Mouse (Mus musculus): Measurements from ENCODE around the gene Dcp1a.

Dcp1a gene

DNA sequence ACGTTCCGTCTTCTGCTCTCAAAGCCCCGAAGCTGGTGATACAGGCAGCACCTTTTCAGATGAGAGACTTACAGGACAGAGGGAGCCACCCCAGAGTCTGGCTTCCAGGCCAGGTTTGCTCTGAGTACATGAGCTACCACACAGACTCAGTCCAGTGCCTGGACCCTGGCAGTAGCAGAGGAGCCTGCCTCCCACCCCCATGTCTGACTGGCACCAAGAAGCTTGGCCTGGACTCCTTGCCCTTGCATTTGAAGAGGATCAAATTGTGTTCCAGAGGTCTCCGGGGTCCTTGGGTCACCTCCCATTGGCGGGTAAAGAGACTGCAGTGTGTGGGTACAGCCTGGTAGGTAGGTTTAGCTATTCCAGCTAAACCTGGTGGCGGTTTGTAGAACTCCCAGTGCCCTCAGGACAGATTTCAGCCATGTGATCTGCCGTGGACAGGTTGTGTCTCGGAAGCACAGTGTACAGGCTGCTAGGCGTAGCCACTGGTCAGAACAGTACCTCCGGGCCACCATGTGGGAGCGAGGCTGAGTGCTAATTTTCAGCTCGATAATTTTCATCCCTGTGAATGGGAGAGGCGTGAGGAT, 81.6 kb downstream of the Dcp1a start:
- DNase-seq (ENCODE audit: low spot score) = no peak

DNA sequence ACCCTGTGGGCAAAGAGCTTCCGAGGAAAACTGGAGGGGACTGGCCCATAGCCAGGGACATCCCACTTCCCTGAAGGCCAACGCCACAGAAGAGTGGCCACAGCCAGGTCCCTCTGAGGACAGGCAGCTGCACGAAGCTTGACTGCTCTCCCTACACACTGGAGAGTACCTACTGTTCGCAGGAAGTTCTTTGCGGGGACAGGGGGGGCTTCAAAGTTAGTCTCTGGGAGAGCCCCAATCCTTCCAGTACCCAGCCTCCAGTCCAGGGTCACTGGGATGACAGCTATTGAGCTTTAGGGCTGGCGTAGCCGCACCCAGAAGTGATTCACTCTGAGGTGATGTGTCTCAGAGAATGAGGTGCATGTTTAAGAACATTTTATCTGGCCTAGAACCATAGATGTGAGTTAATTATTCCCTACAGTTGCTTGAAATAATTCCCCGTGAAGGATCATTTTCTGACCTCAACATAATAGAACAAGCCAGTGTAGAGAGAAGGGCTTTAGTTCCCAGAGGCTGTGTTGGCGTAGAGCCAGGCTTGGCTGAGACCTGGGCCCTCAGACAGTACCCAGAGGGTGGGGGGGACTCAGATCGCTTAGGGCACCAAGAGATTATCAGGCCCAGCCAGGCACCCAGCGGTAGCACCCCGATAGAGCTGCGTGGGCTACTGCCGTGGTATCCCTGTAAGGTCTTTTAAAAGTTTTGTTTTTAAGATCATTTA, 82.3 kb downstream of the Dcp1a start:
- no peak for DNase-seq (ENCODE audit: low spot score)

DNA sequence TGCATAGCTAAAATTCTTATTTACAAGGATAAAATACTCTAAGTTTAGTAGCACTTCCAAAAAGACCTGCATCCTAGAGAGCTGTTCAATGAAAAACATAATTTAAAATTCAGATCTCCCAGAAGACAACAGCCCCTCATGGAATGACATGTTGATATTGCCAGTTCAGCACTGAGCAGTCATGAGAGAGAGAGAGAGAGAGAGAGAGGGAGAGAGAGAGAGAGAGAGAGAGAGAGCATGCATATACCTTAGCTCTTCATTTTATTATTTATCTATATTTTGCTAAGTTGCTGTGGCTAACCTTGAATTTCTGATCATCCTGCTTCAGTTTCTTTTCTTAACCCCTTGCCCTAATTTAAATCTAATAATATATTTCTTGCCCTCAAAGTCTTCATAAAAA, 83.0 kb downstream of the Dcp1a start:
- DNase-seq (ENCODE audit: low spot score) = no peak

DNA sequence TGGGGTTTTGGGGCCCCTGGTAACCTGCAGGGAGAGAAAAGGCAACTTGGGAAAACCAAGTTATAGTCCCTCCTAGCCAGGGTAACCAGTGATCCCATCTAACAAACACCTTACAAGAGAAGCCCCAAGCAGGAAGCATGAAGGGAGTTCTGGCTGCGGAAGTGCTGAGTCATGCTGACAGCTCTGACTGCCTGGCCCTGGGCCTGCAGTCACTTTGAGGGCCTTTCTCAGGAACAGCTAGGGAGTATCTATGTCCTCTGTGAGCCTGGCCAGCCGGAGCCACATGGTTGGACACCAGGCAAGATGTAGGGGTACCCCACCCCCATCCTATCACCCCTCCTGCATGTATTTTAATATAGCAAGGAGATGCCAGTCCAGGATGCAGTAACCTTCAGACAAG, 85.1 kb downstream of the Dcp1a start:
- peak; percentile 45 for DNase-seq (ENCODE audit: low spot score)

DNA sequence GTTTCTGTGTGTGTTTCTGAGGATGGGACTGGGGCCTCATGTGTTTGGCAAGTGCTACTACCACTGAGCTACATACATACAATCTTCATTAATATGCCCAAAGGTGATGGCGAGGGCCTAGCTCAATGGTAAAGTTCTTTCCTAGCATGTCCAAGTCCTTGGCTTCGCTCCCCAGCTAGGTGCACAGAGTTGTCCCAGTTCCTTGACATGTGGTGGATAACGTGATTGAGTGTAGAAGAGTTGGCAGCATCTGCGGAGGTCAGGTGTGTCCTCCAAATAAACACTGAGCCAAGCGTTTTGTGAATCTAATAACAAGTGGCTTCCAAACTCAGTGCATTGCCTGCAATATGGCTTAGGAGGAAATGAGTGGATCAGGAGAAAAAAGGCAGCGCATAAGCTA, 87.0 kb downstream of the Dcp1a start:
- no peak for DNase-seq (ENCODE audit: low spot score)

DNA sequence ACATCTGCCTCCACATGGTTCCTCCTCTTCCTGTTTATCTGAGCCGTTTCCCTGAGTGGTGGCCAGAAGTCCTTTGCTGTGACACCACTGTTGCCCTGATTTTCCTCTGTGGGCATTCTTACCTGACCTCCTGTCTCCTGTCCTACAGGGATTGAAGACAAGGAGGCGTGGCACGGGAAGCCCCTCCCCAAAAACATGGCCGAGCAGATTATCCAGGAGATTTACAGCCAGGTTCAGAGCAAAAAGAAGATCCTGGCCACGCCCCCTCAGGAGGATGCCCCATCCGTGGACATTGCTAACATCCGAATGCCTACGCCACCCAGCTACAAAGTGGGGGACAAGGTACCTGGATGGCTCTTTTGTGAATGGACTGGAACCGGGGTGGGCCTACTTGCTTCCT, 88.7 kb downstream of the Dcp1a start:
- no peak for DNase-seq (ENCODE audit: low spot score)

DNA sequence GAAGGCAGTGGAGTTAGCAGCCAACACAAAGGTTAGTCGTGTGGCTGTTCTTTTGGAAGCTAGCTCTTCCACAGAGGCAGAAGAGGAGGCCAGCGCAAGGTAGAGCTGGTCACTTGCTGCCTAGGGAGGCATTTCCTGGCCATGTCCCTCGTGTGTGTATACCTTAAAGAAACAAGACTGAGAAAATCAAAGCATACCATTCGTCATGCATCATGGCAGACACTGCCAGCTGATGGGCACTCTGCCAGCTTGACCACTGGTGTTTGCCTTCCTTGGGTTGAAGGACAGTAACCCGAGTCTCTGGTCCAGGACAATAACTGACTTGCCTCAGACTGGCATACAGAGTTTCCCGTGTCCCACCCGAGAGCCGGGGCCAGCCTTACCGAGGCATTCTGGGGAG, 91.0 kb downstream of the Dcp1a start:
- no peak for DNase-seq (ENCODE audit: low spot score)

DNA sequence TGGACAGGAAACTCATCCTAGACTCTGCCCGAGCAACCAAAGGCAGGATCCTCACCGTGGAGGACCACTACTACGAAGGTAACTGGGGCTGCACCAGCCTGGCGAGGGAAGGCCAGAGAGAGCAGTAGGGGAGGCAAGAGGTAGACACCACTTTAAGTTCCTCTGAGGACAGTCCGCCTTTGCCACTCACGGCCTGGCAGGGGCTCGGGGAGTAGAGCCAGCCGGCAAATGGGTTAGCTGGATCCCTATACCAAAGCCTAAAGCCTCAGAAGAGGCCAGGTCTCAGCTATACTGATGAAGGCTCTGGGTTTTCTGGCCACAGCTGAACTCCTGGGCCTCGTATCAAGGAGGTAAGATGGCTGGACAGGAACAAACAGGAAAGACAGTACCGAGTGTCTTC, 92.9 kb downstream of the Dcp1a start:
- DNase-seq (ENCODE audit: low spot score) = no peak

DNA sequence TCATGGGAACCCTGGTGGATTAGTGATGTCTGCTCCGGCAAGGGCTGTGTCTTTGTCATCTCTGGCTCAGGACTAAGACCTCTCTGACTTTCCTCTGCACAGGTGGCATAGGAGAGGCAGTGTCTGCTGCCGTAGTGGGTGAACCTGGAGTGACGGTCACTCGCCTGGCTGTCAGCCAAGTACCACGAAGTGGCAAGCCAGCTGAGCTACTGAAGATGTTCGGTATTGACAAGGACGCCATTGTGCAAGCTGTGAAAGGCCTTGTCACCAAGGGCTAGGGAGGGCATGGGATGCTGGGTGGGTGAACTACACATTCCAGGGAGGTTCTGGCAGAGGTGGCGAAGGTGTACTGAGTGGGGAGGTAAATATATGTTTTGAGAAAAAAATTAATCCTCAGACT, 93.9 kb downstream of the Dcp1a start:
- no peak for DNase-seq (ENCODE audit: low spot score)

DNA sequence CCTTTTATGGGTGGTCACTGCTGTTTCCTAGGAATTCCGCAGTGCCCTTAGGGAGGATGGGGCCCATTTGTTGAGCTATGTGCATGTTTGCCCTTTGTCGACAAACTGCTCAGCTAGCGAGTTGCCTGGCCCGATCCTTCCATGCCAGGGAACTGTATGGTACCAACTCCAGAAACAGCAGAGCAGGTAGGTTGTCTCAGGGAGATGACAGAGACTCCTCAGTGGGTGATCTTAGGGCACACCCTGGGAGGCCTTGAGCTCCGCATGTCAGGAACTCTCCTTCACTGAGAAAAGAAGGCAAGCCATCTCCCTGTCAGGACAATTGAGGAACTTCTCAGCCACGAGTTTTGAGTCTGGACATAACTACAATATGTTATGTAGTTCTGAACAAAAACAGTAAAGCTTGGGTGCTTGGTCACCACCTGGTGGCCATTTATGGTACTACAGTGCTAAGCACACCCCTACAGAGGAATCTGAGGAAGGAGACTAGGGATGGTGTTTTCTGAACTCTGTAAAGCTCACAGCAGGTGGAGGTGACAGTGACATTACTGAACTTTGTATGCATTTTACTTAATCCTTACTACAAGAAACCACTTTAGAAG, 94.7 kb downstream of the Dcp1a start:
- DNase-seq (ENCODE audit: low spot score) = peak; percentile 67

DNA sequence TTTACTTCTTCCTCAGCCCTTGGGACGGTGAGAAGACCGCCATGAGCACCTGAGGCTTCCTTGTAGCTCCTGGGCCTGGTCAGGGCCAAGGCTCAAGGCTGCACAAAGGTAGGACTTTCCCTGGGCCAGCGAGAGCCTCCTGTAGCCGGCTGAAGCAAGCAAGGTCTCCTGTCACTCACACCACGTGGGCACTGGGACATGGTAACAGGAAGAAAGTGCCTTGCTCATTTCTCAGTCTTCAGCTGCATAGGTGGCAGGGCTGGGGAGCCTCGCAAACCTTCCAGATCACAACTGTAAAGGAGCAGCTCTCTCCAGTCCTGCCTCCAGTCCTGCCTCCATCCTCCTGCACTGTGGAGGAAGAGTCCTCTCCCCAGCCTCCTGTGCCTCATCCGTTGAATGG, 96.5 kb downstream of the Dcp1a start:
- no peak for DNase-seq (ENCODE audit: low spot score)

DNA sequence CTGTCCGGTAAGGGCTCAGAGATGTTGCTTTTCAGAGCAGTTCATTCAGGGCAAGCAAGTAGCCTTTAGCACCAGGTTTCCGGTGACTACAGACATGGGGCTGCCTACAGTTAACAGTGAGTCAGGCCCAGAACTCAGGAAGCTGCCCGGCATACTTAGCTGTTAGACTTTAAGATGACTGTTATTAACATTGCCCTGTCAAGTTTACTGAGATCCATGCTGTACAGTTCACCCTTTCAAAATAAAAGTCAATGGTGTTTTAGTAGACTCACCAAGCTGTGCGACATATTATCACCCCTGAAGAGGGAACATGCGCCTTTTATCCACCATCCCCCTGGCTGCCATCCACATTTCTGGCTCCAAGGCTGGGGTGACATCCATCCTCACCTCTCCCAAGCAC, 96.9 kb downstream of the Dcp1a start:
- DNase-seq (ENCODE audit: low spot score) = no peak
